Mouse (Mus musculus) liver, postnatal 0 days (tissue): ENCODE data around the gene Vdr.

ENCODE experiments used
- CTCF ChIP-seq: sonication (generic); IDR thresholded peaks from 2 replicates; pipeline ENCODE4 v1.5.1; 2016; ENCODE audit warnings: antibody characterized with exemption, low read depth
- EP300 ChIP-seq: IDR thresholded peaks from 2 replicates; pipeline ENCODE4 v1.6.1; 2016; ENCODE audit warnings: antibody characterized with exemption, low read depth, mild to moderate bottlenecking

DNA sequence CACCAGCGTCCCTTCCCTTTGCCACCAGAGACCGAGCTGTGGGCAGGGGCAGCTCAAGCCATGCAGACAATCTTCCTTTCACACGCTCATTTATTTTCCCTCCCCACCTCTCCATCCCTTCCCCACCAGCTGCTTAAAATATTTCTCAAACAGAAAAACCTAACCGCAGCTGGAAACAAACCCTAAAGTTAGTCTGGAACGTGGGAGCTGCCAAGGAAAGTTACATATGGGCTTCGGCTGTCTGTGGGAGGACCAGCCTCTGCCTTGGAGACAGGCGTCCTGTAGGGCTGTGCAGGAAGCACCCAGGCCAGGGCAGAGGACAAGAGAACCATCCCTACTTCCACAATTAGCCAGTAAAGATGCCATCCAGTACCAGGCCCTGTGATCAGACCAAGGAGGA is 39.8 kb upstream of the Vdr start:
- no peak for TF ChIP-seq CTCF
- no peak for TF ChIP-seq EP300
